Mouse (Mus musculus): ENCODE results near the gene Gm20715. TPM values are rescaled to one million over a fixed set of nuclear protein-coding genes. Genes with fewer than 3 reads are reported as not detected.
"Not testable (repeated sequence)": the region's sequence is repeated elsewhere in the genome, so short reads cannot be mapped to it uniquely, and the experiment has no call there.

Gene Gm20715
- polyA plus RNA-seq, 1 experiment, result not detected

DNA sequence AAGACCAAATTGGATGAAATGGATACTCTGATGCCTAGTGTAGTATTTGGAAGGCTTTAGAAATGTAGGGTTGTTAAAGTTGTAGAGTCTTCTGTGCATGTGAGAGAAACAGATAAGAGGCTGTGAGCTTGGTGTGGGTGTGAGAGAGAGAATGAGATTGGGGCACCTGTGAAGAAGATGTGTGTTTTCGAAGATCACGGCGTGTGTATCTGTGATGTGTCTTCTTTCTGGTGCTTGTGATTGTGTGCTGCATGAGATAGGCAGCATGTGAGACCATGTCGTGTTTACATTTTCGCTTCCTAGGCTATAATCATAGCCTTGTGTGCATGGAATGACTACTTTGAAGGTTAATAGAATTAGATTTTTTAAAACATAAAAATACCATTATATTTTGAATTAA, 42.9 kb upstream of the Gm20715 start:
- H3K4me1 ChIP-seq (ENCODE audit: control insufficient read depth, insufficient read depth, insufficient read length), result peaks cover 3% of the 10 kb centered on the region; the same call in 1 of the 2 replicates
- no peak overlapping the region for H3K27ac ChIP-seq (ENCODE audit: insufficient read depth, low read length)
- no peak for TF ChIP-seq POLR2A (IDR thresholded peaks at IDR 0.05; ENCODE audit: low read depth, low read length)
- no peak for TF ChIP-seq CTCF (IDR thresholded peaks at IDR 0.05; ENCODE audit: extremely low read depth, insufficient read depth, insufficient read length, insufficient replicate concordance)
- no peaks in the 10 kb centered on the region; the same call in 1 of the 2 replicates for H3K36me3 ChIP-seq (ENCODE audit: control insufficient read depth, insufficient read depth, low read length)
- WGBS, result 81% methylated on average over 5 of the region's 5 CpGs
- no peaks in the 10 kb centered on the region for H3K27me3 ChIP-seq (ENCODE audit: control insufficient read depth, insufficient read depth, low read length)
- H3K4me3 ChIP-seq (ENCODE audit: extremely low read depth, insufficient read depth, insufficient read length), result no peak overlapping the region
- DNase-seq (ENCODE audit: low read depth in 1 of 2, low spot score in 2 of 2), result no peak

DNA sequence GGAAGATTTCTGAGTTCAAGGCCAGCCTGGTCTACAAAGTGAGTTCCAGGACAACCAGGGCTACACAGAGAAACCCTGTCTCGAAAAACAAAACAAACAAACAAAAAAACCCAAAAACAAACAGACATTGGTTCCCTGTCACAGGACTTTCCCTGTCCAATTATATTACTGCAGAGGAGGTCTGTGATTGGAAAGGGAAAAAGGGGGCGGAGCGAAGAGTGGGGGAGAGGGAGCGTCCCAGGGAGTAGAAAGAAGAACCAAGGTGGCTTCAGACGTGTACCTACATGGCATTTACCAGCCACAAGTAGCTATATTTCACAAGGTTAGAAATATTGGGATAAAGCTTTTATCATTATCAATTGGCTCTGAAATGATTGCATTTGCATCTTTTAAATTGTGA, 41.9 kb upstream of the Gm20715 start:
- 85% methylated on average over 5 of the region's 5 CpGs for WGBS

GRCm38 (mm10) chr7:6369460-6369859, 40.6 kb upstream of the Gm20715 start:
- Histone ChIP-seq H3K27ac (ENCODE audit: insufficient read depth, low read length) (no peak overlapping the region), H3K4me3 (ENCODE audit: extremely low read depth, insufficient read depth, insufficient read length) (no peak overlapping the region), H3K27me3 (ENCODE audit: control insufficient read depth, insufficient read depth, low read length) (no peaks in the 10 kb centered on the region), H3K4me1 (ENCODE audit: control insufficient read depth, insufficient read depth, insufficient read length) (no peaks in the 10 kb centered on the region), H3K36me3 (ENCODE audit: control insufficient read depth, insufficient read depth, low read length) (peaks cover 4% of the 10 kb centered on the region; the same call in 1 of the 2 replicates)
- DNase-seq (ENCODE audit: low read depth in 1 of 2, low spot score in 2 of 2), result no peak
- WGBS, result 90% methylated on average over 3 of the region's 3 CpGs
- TF ChIP-seq POLR2A (IDR thresholded peaks at IDR 0.05; ENCODE audit: low read depth, low read length), result no peak

More for the DNA sequence above, 41.9 kb upstream of the Gm20715 start:
- not testable (repeated sequence) for H3K27ac ChIP-seq (ENCODE audit: insufficient read depth, low read length); DNase-seq (ENCODE audit: low read depth in 1 of 2, low spot score in 2 of 2); H3K36me3 ChIP-seq (ENCODE audit: control insufficient read depth, insufficient read depth, low read length); H3K4me3 ChIP-seq (ENCODE audit: extremely low read depth, insufficient read depth, insufficient read length); H3K4me1 ChIP-seq (ENCODE audit: control insufficient read depth, insufficient read depth, insufficient read length); H3K27me3 ChIP-seq (ENCODE audit: control insufficient read depth, insufficient read depth, low read length)

GRCm38 (mm10) chr7:6372993-6373392, 37.1 kb upstream of the Gm20715 start:
- TF ChIP-seq CTCF (IDR thresholded peaks at IDR 0.05; ENCODE audit: extremely low read depth, insufficient read depth, insufficient read length, insufficient replicate concordance) (no peak), POLR2A (IDR thresholded peaks at IDR 0.05; ENCODE audit: low read depth, low read length) (no peak)
- peaks cover 4% of the 10 kb centered on the region; the same call in 1 of the 2 replicates for H3K36me3 ChIP-seq (ENCODE audit: control insufficient read depth, insufficient read depth, low read length)
- no peaks in the 10 kb centered on the region for H3K27me3 ChIP-seq (ENCODE audit: control insufficient read depth, insufficient read depth, low read length)
- H3K27ac ChIP-seq (ENCODE audit: insufficient read depth, low read length), result no peak overlapping the region
- no peak for DNase-seq (ENCODE audit: low read depth in 1 of 2, low spot score in 2 of 2)
- 84% methylated on average over 3 of the region's 3 CpGs for WGBS
- H3K4me3 ChIP-seq (ENCODE audit: extremely low read depth, insufficient read depth, insufficient read length), result no peak overlapping the region
- no peaks in the 10 kb centered on the region for H3K4me1 ChIP-seq (ENCODE audit: control insufficient read depth, insufficient read depth, insufficient read length)

GRCm38 (mm10) chr7:6378441-6378840, 31.6 kb upstream of the Gm20715 start:
- H3K4me3 ChIP-seq (ENCODE audit: extremely low read depth, insufficient read depth, insufficient read length), result no peak overlapping the region
- no peaks in the 10 kb centered on the region for H3K36me3 ChIP-seq (ENCODE audit: control insufficient read depth, insufficient read depth, low read length)
- 83% methylated on average over 8 of the region's 8 CpGs for WGBS
- no peak overlapping the region for H3K27ac ChIP-seq (ENCODE audit: insufficient read depth, low read length)
- peaks cover 3% of the 10 kb centered on the region for H3K4me1 ChIP-seq (ENCODE audit: control insufficient read depth, insufficient read depth, insufficient read length)
- no peak for DNase-seq (ENCODE audit: low read depth in 1 of 2, low spot score in 2 of 2)
- no peaks in the 10 kb centered on the region for H3K27me3 ChIP-seq (ENCODE audit: control insufficient read depth, insufficient read depth, low read length)
- TF ChIP-seq POLR2A (IDR thresholded peaks at IDR 0.05; ENCODE audit: low read depth, low read length), result no peak
- no peak for TF ChIP-seq CTCF (IDR thresholded peaks at IDR 0.05; ENCODE audit: extremely low read depth, insufficient read depth, insufficient read length, insufficient replicate concordance)

GRCm38 (mm10) chr7:6381431-6381830, 28.6 kb upstream of the Gm20715 start:
- Histone ChIP-seq H3K27ac (ENCODE audit: insufficient read depth, low read length) (no peak overlapping the region), H3K4me3 (ENCODE audit: extremely low read depth, insufficient read depth, insufficient read length) (no peak overlapping the region), H3K36me3 (ENCODE audit: control insufficient read depth, insufficient read depth, low read length) (no peaks in the 10 kb centered on the region), H3K27me3 (ENCODE audit: control insufficient read depth, insufficient read depth, low read length) (no peaks in the 10 kb centered on the region), H3K4me1 (ENCODE audit: control insufficient read depth, insufficient read depth, insufficient read length) (peaks cover 9% of the 10 kb centered on the region)
- TF ChIP-seq POLR2A (IDR thresholded peaks at IDR 0.05; ENCODE audit: low read depth, low read length) (no peak), CTCF (IDR thresholded peaks at IDR 0.05; ENCODE audit: extremely low read depth, insufficient read depth, insufficient read length, insufficient replicate concordance) (no peak)
- DNase-seq (ENCODE audit: low read depth in 1 of 2, low spot score in 2 of 2), result no peak
- WGBS, result 84% methylated on average over 2 of the region's 2 CpGs

- peak; percentile 82 to 90 for DNase-seq (ENCODE audit: low read depth in 1 of 2, low spot score in 2 of 2)
- peaks cover 9% of the 10 kb centered on the region for H3K4me1 ChIP-seq (ENCODE audit: control insufficient read depth, insufficient read depth, insufficient read length)
- H3K27ac ChIP-seq (ENCODE audit: insufficient read depth, low read length), result no peak within 1 kb of the TSS
- H3K36me3 ChIP-seq (ENCODE audit: control insufficient read depth, insufficient read depth, low read length), result no peaks in the 10 kb centered on the region
- no peak for TF ChIP-seq CTCF (IDR thresholded peaks at IDR 0.05; ENCODE audit: extremely low read depth, insufficient read depth, insufficient read length, insufficient replicate concordance)
- TF ChIP-seq POLR2A (IDR thresholded peaks at IDR 0.05; ENCODE audit: low read depth, low read length), result no peak
- H3K27me3 ChIP-seq (ENCODE audit: control insufficient read depth, insufficient read depth, low read length), result no peaks in the 10 kb centered on the region
- peak within 1 kb of the TSS; percentile 68 for H3K4me3 ChIP-seq (ENCODE audit: extremely low read depth, insufficient read depth, insufficient read length)
- under 1% methylated on average over 28 of the region's 28 CpGs for WGBS
Observed at GRCm38 (mm10) chr7:6383044-6383455, 27.0 kb upstream of the Gm20715 start, which contains the start of gene Zfp28. Gene Zfp28 (plus strand): TSS chr7:6383295.

All from spleen, adult 2 months (tissue).